Comparison of ENCODE assay signal across 8 mouse cellular contexts in genomic region chr6:124964638-124965037, GRCm38 (mm10). TPM values are rescaled to one million over a fixed set of nuclear protein-coding genes. Genes with fewer than 3 reads are reported as not detected.
DNase-seq lines count a peak whose midpoint lies in the region; ATAC-seq and TF ChIP-seq lines count a peak whose summit lies in the region.

No protein-coding gene starts in this region.

- peaks cover 38% of the 10 kb centered on the region for H3K36me3 ChIP-seq in erythroblast, embryonic 14.5 days (ENCODE audit: control insufficient read depth)
- peaks cover 46% of the 10 kb centered on the region for H3K36me3 ChIP-seq in forebrain, embryonic 10.5 days (replicated peaks)
- peaks cover 4% of the 10 kb centered on the region; the same call in 1 of the 2 replicates for H3K36me3 ChIP-seq in liver, adult 2 months (ENCODE audit: control insufficient read depth, insufficient read depth, low read length)

- H3K27me3 ChIP-seq in erythroblast, embryonic 14.5 days (ENCODE audit: control insufficient read depth), result no peaks in the 10 kb centered on the region
- no peaks in the 10 kb centered on the region for H3K27me3 ChIP-seq in forebrain, embryonic 10.5 days (ENCODE audit: poor library complexity, severe bottlenecking)
- no peaks in the 10 kb centered on the region for H3K27me3 ChIP-seq in liver, adult 2 months (ENCODE audit: control insufficient read depth, insufficient read depth, low read length)

- TF ChIP-seq CTCF in liver, adult 2 months (IDR thresholded peaks at IDR 0.05; ENCODE audit: low read depth, low read length), result no peak

- peak overlapping the region; percentile 82 for H3K9ac ChIP-seq in liver, adult 2 months (ENCODE audit: low read depth, low read length)

- TF ChIP-seq POLR2A in liver, adult 2 months (IDR thresholded peaks at IDR 0.05; ENCODE audit: extremely low read depth, insufficient read depth, low read length), result 0 out of 2 replicates have a peak, but pooled peaks have one; percentile 4

- peaks cover 26% of the 10 kb centered on the region for H3K4me1 ChIP-seq in erythroblast, embryonic 14.5 days (ENCODE audit: control insufficient read depth)
- H3K4me1 ChIP-seq in forebrain, embryonic 10.5 days, result peaks cover 18% of the 10 kb centered on the region
- peaks cover 10% of the 10 kb centered on the region for H3K4me1 ChIP-seq in liver, adult 2 months (ENCODE audit: control insufficient read depth, insufficient read depth, low read length)

- H3K9me3 ChIP-seq in erythroblast, embryonic 14.5 days (ENCODE audit: control insufficient read depth, low read length), result peaks cover 2% of the 10 kb centered on the region; the same call in 1 of the 2 replicates
- peaks cover 8% of the 10 kb centered on the region for H3K9me3 ChIP-seq in forebrain, embryonic 10.5 days

- ATAC-seq in erythroblast, adult 5-6 weeks (replicated peaks; ENCODE audit: low FRiP score, poor library complexity, severe bottlenecking), result no peak
- ATAC-seq in CD4-positive, CD25-positive, alpha-beta regulatory T cell, adult 4 months, result peak; percentile 7

- WGBS in forebrain, embryonic 10.5 days, result 46% methylated on average over 16 of the region's 16 CpGs
- 22% methylated on average over 16 of the region's 16 CpGs for WGBS in liver, adult 2 months

- peaks cover 3% of the 10 kb centered on the region; the same call in 1 of the 2 replicates for H3K79me2 ChIP-seq in liver, adult 2 months (ENCODE audit: control insufficient read depth, insufficient read depth, low read length)

- peak overlapping the region; percentile 97 for H3K27ac ChIP-seq in forebrain, embryonic 10.5 days
- H3K27ac ChIP-seq in liver, adult 2 months (replicated peaks; ENCODE audit: insufficient read depth, low read depth, low read length), result peak overlapping the region; percentile 78

- DNase-seq in forebrain, embryonic 10.5 days (ENCODE audit: extremely low spot score, low spot score), result no peak
- no peak for DNase-seq in liver, adult 2 months (ENCODE audit: extremely low read depth, low read depth, low spot score)
- DNase-seq in skeletal muscle tissue, adult 2 months (ENCODE audit: low read depth, low spot score), result peak; percentile 2
- no peak for DNase-seq in gastrocnemius, postnatal 10 days
- DNase-seq in adrenal gland, adult 2 months, result no peak

- H3K4me3 ChIP-seq in erythroblast, embryonic 14.5 days (replicated peaks), result peak overlapping the region; percentile 85
- H3K4me3 ChIP-seq in forebrain, embryonic 10.5 days, result peak overlapping the region; percentile 87
- peak overlapping the region; percentile 79 for H3K4me3 ChIP-seq in liver, adult 2 months (ENCODE audit: insufficient read depth, low read depth, low read length)

RNA-seq across cellular contexts. Expression of gene Cops7a, which starts 0.7 kb away (rescaled TPM):
- polyA plus RNA-seq in erythroblast, embryonic 14.5 days (2012), result 2.7 TPM in 2 replicates
- 10.2 and 16.5 TPM in 2 replicates for total RNA-seq in erythroblast, adult 5-6 weeks (2015; ENCODE audit: low replicate concordance)
- 5.6 and 7.7 TPM in 2 replicates for total RNA-seq in erythroblast, adult 5-6 weeks (2017; ENCODE audit: low replicate concordance)
- polyA plus RNA-seq in CD4-positive, CD25-positive, alpha-beta regulatory T cell, adult 4 months (2017; shearing (Covaris generic)), result 10 to 100 TPM; 66.2 to 93.4 TPM
- polyA plus RNA-seq in forebrain, embryonic 10.5 days (2016; fragmentation: Nextera tagmentation; extraction: Ambion mirVana), result 136 and 143 TPM in 2 replicates
- total RNA-seq in liver, adult 2 months (2014; rRNA removed), result 35.8 and 46.6 TPM in 2 replicates
- 165 and 170 TPM in 2 replicates for polyA plus RNA-seq in liver, adult 2 months (2012; rRNA removed)
- 100 to 1,000 TPM in 1 of 2 experiments, 10 to 100 TPM in 1; 99.9 to 105 TPM for total RNA-seq in gastrocnemius, postnatal 10 days (2021)
- 100 to 1,000 TPM; 128 to 152 TPM for total RNA-seq in adrenal gland, adult 2 months (2021)
- polyA plus RNA-seq in adrenal gland, adult 2 months (2012; rRNA removed), result 220 and 384 TPM in 2 replicates

RNA-seq across cellular contexts. Expression of gene Pianp, which starts 31.9 kb away (rescaled TPM):
- polyA plus RNA-seq in erythroblast, embryonic 14.5 days (2012), result 0.03 TPM in 1 of 2 replicates, not detected in the other
- not detected in 2 replicates for total RNA-seq in erythroblast, adult 5-6 weeks (2015; ENCODE audit: low replicate concordance)
- not detected in 2 replicates for total RNA-seq in erythroblast, adult 5-6 weeks (2017; ENCODE audit: low replicate concordance)
- under 1 TPM in 1 of 2 experiments, not detected in 1; 0.15 TPM for polyA plus RNA-seq in CD4-positive, CD25-positive, alpha-beta regulatory T cell, adult 4 months (2017; shearing (Covaris generic))
- 1.4 and 1.7 TPM in 2 replicates for polyA plus RNA-seq in forebrain, embryonic 10.5 days (2016; fragmentation: Nextera tagmentation; extraction: Ambion mirVana)
- total RNA-seq in liver, adult 2 months (2014; rRNA removed), result 0.13 TPM in 1 of 2 replicates, not detected in the other
- 0.77 and 1.4 TPM in 2 replicates for polyA plus RNA-seq in liver, adult 2 months (2012; rRNA removed)
- total RNA-seq in gastrocnemius, postnatal 10 days (2021), result under 1 TPM; 0.61 TPM
- total RNA-seq in adrenal gland, adult 2 months (2021), result 1 to 10 TPM in 1 of 2 experiments, under 1 TPM in 1; 0.89 to 2.0 TPM
- polyA plus RNA-seq in adrenal gland, adult 2 months (2012; rRNA removed), result 4.2 and 9.0 TPM in 2 replicates

RNA-seq across cellular contexts. Expression of gene Mlf2, which starts 33.5 kb away (rescaled TPM):
- polyA plus RNA-seq in erythroblast, embryonic 14.5 days (2012), result 21.9 and 22.2 TPM in 2 replicates
- 11.7 and 13.4 TPM in 2 replicates for total RNA-seq in erythroblast, adult 5-6 weeks (2015; ENCODE audit: low replicate concordance)
- total RNA-seq in erythroblast, adult 5-6 weeks (2017; ENCODE audit: low replicate concordance), result 14.1 and 20.7 TPM in 2 replicates
- 10 to 100 TPM; 39.0 to 40.7 TPM for polyA plus RNA-seq in CD4-positive, CD25-positive, alpha-beta regulatory T cell, adult 4 months (2017; shearing (Covaris generic))
- 388 and 398 TPM in 2 replicates for polyA plus RNA-seq in forebrain, embryonic 10.5 days (2016; fragmentation: Nextera tagmentation; extraction: Ambion mirVana)
- total RNA-seq in liver, adult 2 months (2014; rRNA removed), result 74.6 and 101 TPM in 2 replicates
- polyA plus RNA-seq in liver, adult 2 months (2012; rRNA removed), result 265 and 285 TPM in 2 replicates
- 100 to 1,000 TPM; 252 to 255 TPM for total RNA-seq in gastrocnemius, postnatal 10 days (2021)
- 100 to 1,000 TPM; 269 to 320 TPM for total RNA-seq in adrenal gland, adult 2 months (2021)
- polyA plus RNA-seq in adrenal gland, adult 2 months (2012; rRNA removed), result 390 and 451 TPM in 2 replicates

RNA-seq across cellular contexts. Expression of gene Zfp384, which starts 44.3 kb away (rescaled TPM):
- polyA plus RNA-seq in erythroblast, embryonic 14.5 days (2012), result 3.9 and 4.2 TPM in 2 replicates
- total RNA-seq in erythroblast, adult 5-6 weeks (2015; ENCODE audit: low replicate concordance), result 20.8 and 25.9 TPM in 2 replicates
- total RNA-seq in erythroblast, adult 5-6 weeks (2017; ENCODE audit: low replicate concordance), result 9.8 and 12.3 TPM in 2 replicates
- polyA plus RNA-seq in CD4-positive, CD25-positive, alpha-beta regulatory T cell, adult 4 months (2017; shearing (Covaris generic)), result 1 to 10 TPM; 3.9 to 4.4 TPM
- 8.2 and 12.1 TPM in 2 replicates for polyA plus RNA-seq in forebrain, embryonic 10.5 days (2016; fragmentation: Nextera tagmentation; extraction: Ambion mirVana)
- 7.6 and 8.9 TPM in 2 replicates for total RNA-seq in liver, adult 2 months (2014; rRNA removed)
- polyA plus RNA-seq in liver, adult 2 months (2012; rRNA removed), result 23.1 and 34.7 TPM in 2 replicates
- total RNA-seq in gastrocnemius, postnatal 10 days (2021), result 10 to 100 TPM; 21.9 to 27.4 TPM
- 10 to 100 TPM; 38.5 to 56.9 TPM for total RNA-seq in adrenal gland, adult 2 months (2021)
- 70.6 and 98.2 TPM in 2 replicates for polyA plus RNA-seq in adrenal gland, adult 2 months (2012; rRNA removed)

RNA-seq across cellular contexts. Expression of gene Ptms, which starts 44.7 kb away (rescaled TPM):
- 2.6 and 3.1 TPM in 2 replicates for polyA plus RNA-seq in erythroblast, embryonic 14.5 days (2012)
- 26.1 and 31.3 TPM in 2 replicates for total RNA-seq in erythroblast, adult 5-6 weeks (2015; ENCODE audit: low replicate concordance)
- total RNA-seq in erythroblast, adult 5-6 weeks (2017; ENCODE audit: low replicate concordance), result 12.0 and 21.8 TPM in 2 replicates
- polyA plus RNA-seq in CD4-positive, CD25-positive, alpha-beta regulatory T cell, adult 4 months (2017; shearing (Covaris generic)), result 10 to 100 TPM in 1 of 2 experiments, 1 to 10 TPM in 1; 5.4 to 10.6 TPM
- 218 and 224 TPM in 2 replicates for polyA plus RNA-seq in forebrain, embryonic 10.5 days (2016; fragmentation: Nextera tagmentation; extraction: Ambion mirVana)
- 80.7 and 101 TPM in 2 replicates for total RNA-seq in liver, adult 2 months (2014; rRNA removed)
- polyA plus RNA-seq in liver, adult 2 months (2012; rRNA removed), result 2,256 and 3,281 TPM in 2 replicates
- 100 to 1,000 TPM; 273 to 298 TPM for total RNA-seq in gastrocnemius, postnatal 10 days (2021)
- 100 to 1,000 TPM; 828 to 858 TPM for total RNA-seq in adrenal gland, adult 2 months (2021)
- 2,208 and 2,873 TPM in 2 replicates for polyA plus RNA-seq in adrenal gland, adult 2 months (2012; rRNA removed)

Comparison
In these comparisons a context has a peak if more than half of its experiments do, and no peak if none do; other contexts are left out.
1. RNA of gene Cops7a, which starts 0.7 kb away (polyA plus RNA-seq): 220 to 384 TPM in adrenal gland, adult 2 months, 165 to 170 TPM in liver, adult 2 months, 136 to 143 TPM in forebrain, embryonic 10.5 days and 66.2 to 93.4 TPM in CD4-positive, CD25-positive, alpha-beta regulatory T cell, adult 4 months; 2.7 TPM in erythroblast, embryonic 14.5 days; every median in the first group is over 10 times any median in the second.
2. Peak in every context shown above with its lines, with median percentiles within 50 percentile points of each other: H3K4me3 ChIP-seq.